Mouse (Mus musculus): ENCODE results near the gene Gm13030. TPM values are rescaled to one million over a fixed set of nuclear protein-coding genes. Genes with fewer than 3 reads are reported as not detected.

Gene Gm13030
- total RNA-seq, 2 experiments from 2014 or later: not detected

Other genes with a start within 250 kb of the Gm13030 start
- not detected for gene Vwa5b1, start 238.1 kb downstream of the Gm13030 start, total RNA-seq (2021)
- gene Pla2g2c, start 149.2 kb downstream of the Gm13030 start, total RNA-seq (2021): under 1 TPM in 1 of 2 experiments, not detected in 1; 0.17 TPM
- 1 to 10 TPM; 1.2 to 1.8 TPM for gene Ubxn10, start 136.8 kb downstream of the Gm13030 start, total RNA-seq (2021)
- gene Pla2g2f, start 116.3 kb downstream of the Gm13030 start, total RNA-seq (2021): under 1 TPM; 0.13 to 0.22 TPM
- gene Pla2g2d, start 98.2 kb downstream of the Gm13030 start, total RNA-seq (2021): under 1 TPM in 1 of 2 experiments, not detected in 1; 0.23 TPM
- 10 to 100 TPM; 27.8 to 31.5 TPM for gene Pla2g5, start 10.5 kb downstream of the Gm13030 start, total RNA-seq (2021)
- 1 to 10 TPM in 1 of 2 experiments, under 1 TPM in 1; 0.52 to 1.1 TPM for gene Pla2g2e, start 4.0 kb upstream of the Gm13030 start, total RNA-seq (2021)
- gene Otud3, start 40.0 kb upstream of the Gm13030 start, total RNA-seq (2021): 10 to 100 TPM; 10.1 to 10.8 TPM
- gene Rnf186, start 93.1 kb upstream of the Gm13030 start, total RNA-seq (2021): not detected
- 10 to 100 TPM in 1 of 2 experiments, 1 to 10 TPM in 1; 7.5 to 10.1 TPM for gene Tmco4, start 98.9 kb upstream of the Gm13030 start, total RNA-seq (2021)
- not detected for gene Htr6, start 201.6 kb upstream of the Gm13030 start, total RNA-seq (2021)
- gene Nbl1, start 219.0 kb upstream of the Gm13030 start, total RNA-seq (2021): 10 to 100 TPM; 26.7 to 28.3 TPM